Mouse (Mus musculus) kidney, postnatal 14 days (tissue): Measurements from ENCODE around the gene Myo3b.

Source experiments
- DNase-seq: peaks from one replicate; pipeline ENCODE4 v3.0.0; 2022; ENCODE audit warnings: mixed read lengths

The Myo3b gene

GRCm38 (mm10) chr2:70066338-70067022, 27.6 kb downstream of the Myo3b start:
- DNase-seq: peak; percentile 21

DNA sequence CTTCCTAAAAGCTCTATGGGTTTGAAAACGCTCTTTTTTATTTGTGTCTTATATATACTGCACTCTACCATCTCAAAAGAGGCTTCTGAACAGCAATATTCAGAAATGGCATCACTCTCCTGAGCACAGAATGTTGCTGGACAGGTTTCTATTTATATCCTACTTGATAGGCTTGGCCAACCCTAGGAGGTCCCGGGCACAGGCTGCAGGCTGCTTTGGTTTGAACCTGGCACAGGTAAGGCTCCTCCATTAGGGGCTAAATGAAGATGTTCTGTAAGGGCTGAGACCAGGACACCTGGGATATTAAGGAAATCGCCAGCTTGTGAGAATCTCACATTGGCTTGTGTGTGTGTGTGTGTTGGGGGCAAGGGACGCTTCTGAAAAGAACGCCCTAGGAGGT, 30.9 kb downstream of the Myo3b start:
- DNase-seq: peak; percentile 55

GRCm38 (mm10) chr2:70083444-70084020, 44.6 kb downstream of the Myo3b start:
- DNase-seq: no peak

- DNase-seq: no peak
Measured at GRCm38 (mm10) chr2:70091261-70091660, 52.3 kb downstream of the Myo3b start.

- no peak for DNase-seq
Measured at GRCm38 (mm10) chr2:70091801-70092522, 53.0 kb downstream of the Myo3b start.

GRCm38 (mm10) chr2:70092665-70093064, 53.7 kb downstream of the Myo3b start:
- DNase-seq: no peak

DNA sequence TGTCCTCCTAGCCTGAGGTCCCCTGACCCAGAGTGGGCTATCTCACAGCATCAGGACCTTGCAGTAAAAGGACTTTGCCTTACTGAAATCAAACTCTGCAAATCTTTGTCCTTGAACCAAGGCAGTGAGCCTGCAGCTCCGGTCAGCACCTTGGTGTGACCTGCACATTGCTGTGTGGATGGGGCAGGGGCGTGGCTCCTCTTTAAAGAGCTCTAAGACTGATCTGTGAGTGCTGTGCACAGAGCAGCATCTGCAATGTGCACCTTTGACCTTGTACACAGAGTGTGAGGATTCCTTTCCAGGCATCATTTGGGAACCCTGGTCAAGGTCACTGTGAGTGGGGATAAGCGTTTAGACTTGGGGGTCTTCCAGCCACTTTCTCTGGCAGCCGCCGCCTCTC, 55.5 kb downstream of the Myo3b start:
- DNase-seq: no peak

GRCm38 (mm10) chr2:70097229-70098095, 58.5 kb downstream of the Myo3b start:
- no peak for DNase-seq

DNA sequence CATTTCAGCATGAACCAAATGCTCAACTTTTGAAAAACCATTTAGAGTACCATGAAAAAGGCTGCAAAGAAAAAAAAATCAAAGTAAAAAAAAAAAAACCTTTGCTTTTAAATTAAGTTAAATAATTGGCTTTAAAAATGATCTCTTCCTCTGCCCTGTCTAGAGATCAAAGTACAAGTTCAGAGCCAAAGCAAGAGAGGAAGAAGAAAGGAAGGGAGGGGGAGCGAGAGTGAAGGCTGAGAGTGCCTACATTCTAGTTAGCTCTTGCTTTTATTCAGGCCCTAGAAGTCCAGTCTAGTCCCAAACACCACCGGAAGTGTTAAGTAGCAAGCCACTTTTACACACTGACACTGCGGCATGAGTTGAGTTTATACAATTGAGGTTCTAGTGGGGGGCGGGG, 60.5 kb downstream of the Myo3b start:
- DNase-seq: no peak

DNA sequence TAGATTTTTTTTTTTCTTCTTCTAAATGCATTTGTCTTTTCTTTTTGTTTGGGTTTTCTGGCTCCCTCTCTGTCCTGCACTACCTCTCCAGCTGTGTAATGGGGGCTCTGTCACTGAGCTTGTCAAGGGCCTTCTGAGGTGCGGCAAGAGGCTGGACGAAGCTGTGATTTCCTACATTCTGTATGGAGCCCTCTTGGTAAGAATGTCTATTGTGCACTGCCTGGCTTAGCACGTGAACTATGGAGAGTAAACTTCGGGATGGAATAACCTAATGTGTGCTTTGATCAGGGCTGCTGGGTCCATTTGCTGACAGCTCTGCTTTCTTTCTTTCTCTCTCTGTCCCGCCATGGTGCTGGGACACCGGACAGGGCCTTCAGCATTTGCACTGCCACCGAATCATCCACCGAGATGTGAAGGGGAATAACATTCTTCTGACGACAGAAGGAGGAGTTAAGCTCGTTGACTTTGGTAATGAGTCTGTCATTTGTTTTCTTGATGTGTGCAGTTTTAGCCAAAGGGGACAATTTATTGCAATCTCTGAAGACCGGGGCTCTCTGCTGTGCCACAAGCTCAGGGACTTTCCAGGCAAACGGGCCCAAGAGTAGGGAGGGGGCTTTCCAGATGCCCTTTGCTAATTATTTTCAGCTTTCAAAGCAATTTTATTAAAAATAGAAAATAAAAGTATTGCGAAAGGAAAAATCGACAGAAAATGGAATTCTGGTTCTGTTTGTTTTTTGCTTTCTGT, 66.5 kb downstream of the Myo3b start:
- DNase-seq: no peak

DNA sequence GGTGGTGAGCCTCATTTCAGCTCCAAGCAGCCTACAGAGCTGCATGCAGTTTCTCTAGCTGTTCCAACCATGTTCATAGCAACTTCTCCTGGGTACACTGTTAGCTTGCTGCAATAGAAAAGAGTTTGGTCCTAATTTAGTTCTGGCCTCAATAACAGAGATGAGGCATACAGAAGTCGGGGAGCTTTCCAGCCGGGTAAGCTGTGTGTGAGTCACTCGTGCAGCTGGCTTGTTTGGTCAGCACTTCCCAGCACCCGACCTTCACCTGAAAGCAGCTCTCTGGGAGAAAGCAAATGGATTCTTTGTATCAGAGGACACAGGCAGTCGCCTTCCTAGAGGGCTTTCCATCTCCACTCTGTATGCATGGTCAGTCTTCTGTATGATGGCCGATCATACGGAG, 70.1 kb downstream of the Myo3b start:
- DNase-seq: no peak

DNA sequence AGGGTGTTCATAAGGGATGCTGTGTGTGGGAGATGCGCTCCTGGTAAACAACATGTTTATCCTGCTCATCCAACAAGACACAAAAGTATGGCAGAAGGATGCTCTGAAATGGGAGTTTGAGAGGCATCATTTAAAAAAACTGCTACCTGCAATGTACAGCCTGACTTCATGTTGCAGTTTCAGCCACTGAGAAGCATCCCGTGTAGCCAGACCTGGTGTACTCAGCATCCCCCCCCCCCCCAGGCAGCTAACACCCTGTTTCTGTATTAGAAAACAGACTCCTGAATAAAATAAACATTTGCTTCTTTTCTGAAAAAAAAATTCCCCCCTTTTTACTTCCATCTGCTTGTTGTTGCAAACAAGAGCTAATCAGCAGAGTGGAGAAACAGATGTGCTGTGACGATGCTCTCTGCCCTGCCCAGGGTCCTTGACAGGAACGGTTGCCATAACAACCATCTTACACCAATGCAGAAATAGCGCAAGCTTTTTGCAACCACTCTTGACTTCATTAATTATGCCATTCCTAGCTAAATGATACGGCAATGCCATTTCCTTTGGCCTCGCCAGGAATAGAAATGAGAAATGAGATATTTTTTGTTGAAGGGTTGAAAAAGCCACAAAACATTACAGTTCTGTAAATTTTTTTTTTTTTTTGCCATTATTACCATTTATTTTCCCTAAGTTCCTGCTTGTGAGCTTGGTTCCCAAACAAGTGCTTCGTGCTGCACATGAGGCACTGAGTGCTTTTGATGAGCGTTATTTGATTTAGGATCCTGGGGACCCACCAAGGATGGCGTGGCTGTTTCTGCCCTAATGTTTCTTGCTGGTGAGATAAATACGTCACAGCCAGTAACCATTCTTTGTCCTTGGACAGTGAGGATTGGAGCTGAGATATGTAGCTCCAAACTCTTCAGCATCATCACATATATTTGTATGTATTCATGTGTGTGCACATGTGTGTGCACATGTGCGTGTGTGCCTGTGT, 75.2 kb downstream of the Myo3b start:
- DNase-seq: no peak

DNA sequence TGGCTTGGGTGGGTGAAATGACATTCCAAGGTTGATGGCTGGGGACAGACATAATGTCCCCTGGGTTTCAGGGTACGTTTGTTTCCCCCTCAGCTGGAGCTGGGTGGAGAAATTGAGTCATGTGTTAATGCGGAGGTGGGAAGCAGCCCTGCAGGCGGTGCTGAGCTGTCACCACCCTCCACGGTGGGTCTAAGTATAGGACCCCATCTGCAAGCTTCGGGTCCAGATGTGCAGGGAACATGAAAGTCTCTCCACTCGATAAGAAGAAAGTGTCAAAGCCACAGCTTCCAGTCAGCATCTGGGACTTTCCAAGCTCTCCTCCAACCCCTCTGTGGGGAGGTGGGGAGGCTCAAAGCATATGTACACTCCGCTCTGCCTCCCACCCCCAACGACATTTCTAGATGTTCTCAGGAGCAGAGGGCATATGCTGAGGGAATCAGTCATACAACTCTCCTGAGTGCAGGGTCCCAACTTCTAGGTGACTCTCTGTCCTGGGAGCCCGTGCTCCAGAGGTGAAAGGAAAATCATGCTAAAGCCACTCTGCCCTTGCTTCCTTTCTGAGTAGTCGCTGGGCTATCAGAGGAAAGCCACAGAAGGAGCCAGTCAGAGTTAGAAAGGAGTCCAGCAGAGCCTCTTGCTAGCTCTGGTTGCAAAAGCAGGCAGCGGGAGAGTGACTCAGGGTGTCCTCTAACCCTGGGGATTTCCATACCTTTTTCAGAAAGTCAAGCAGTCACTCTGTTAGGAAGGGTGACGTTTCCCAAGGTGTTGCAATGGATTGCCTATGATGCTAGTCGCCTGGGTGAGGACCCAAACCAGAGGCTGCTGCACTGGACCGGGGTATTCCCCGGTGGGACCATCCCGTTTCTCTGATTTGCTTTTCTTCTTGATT, 79.7 kb downstream of the Myo3b start:
- no peak for DNase-seq

DNA sequence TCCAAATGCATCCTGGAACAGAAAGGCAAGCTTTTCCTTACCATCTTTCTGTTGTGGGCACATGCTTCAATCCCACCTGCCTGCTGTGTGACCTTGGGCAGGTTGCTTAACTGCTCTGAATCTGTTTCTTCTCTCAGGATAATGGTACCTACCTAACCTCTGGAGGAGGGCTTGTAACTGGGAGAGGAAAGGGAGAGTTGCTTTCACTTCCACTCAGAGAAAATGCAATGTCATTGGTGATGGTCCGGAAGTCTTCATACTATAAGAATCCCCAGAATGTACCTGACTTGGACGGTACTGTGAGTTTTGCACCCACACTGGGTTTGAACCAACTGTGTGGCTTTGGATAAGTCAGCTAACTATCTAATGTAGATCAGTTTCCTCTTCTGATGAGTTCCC, 80.3 kb downstream of the Myo3b start:
- DNase-seq: no peak

- no peak for DNase-seq
Measured at GRCm38 (mm10) chr2:70126330-70126729, 87.4 kb downstream of the Myo3b start.

- peak; percentile 77 for DNase-seq
Measured at GRCm38 (mm10) chr2:70126783-70127182, 87.9 kb downstream of the Myo3b start.

GRCm38 (mm10) chr2:70127351-70128148, 88.6 kb downstream of the Myo3b start:
- no peak for DNase-seq

DNA sequence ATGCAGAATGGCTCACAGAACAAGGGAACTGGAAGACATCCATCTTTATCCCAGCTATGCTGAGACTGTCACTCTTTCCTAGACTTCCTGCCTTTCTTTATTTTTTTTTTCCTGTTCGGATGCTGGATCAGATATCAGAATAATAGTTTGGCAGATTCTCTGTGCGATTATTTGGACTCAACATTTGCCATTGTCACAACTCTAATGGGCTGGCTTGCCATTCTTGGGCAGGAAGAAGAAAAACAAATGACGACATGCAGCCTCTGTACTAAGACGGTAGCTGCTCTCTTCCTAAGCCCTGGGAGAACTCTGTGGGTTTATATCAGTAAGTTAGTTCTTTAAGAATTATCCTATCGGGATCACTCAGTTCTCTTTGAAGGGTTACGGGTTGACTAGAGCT, 89.7 kb downstream of the Myo3b start:
- DNase-seq: no peak

DNA sequence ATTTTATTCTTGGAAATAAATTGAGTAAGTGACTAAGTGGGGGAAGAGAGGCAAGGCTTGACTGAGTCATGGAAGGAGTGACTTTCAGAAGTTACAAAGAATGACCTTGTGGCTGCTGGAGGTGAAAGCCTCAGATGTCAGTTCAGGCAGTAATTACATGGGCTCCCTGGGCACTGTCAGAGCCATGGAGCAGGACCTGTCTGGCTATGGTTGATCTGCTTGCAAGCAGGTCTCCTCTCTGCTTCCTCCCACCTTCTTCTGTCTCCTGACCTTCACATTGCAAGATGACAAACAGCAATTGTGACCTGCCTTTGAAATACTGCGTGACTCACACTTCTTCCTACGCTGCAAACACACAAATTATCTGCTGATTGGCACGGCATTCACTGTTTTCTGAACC, 90.6 kb downstream of the Myo3b start:
- DNase-seq: no peak
